Mouse (Mus musculus) frontal cortex, adult 2 months (tissue): Measurements from ENCODE around the gene Ifngr2. TPM values are rescaled to one million over a fixed set of nuclear protein-coding genes. Genes with fewer than 3 reads are reported as not detected.
"Not testable (repeated sequence)": the region's sequence is repeated elsewhere in the genome, so short reads cannot be mapped to it uniquely, and the experiment has no call there.

Source experiments
- DNase-seq, 2 experiments: peaks; one replicate each; pipeline ENCODE4 v3.0.0; 2022; ENCODE audit warnings: low spot score in 1 of 2; ENCODE audit errors: extremely low spot score in 1 of 2
- polyA plus RNA-seq: library from polyadenylated mRNA; depleted of rRNA; stranded (reverse); fragments of >200 nt; gene quantifications from 2 replicates; pipeline ENCODE4 v1.2.3, GENCODE M21; 2012; rRNA removed

The Ifngr2 gene
- 18.0 and 27.4 TPM in 2 replicates for polyA plus RNA-seq

DNA sequence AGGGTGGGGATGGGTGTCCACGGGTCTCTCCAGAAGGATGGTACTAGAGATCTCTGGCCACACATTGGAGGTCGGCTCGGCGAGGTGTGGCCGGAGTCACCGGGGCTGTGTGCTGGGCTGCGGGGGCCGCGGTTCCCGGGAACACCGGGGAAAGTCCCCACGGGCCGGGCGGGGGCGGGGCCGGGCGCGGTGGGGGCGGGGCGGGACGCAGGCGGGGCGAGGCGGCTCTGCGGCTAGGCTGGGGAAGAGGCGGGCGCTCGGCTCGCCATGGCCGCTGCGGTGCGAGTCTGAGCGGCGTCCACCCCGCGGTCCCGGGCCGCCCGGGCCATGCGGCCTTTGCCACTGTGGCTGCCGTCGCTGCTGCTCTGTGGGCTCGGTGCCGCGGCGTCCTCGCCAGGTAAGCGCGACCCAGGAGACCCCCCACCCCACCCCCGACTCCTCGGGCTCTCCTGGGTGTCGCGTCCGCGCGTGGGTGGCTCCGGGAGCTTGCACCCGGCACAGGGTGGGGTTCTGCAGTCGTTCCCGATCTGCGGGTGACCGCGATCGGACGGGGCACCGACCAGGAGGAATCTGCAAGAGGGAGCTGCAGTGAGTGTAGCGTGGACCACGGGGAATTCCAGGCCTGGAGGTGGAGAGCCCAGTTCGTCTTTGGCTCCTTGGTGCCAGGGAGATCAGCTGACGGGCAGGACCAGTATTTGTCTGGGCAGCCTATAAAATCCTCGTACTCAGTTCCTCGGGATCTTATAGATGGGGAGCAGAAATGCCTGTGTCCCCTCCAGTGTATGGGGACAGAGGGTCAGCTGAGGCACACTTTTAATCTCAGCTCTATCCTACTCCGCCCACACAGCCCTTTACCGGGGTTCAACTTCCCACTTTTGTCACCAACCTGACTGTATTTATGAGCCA, at the start of gene Ifngr2:
Gene Ifngr2 (plus strand): TSS at position 237 of the 906 bp plus-strand sequence.
- peak in 1 of 2 experiments; percentile 24 for DNase-seq

DNA sequence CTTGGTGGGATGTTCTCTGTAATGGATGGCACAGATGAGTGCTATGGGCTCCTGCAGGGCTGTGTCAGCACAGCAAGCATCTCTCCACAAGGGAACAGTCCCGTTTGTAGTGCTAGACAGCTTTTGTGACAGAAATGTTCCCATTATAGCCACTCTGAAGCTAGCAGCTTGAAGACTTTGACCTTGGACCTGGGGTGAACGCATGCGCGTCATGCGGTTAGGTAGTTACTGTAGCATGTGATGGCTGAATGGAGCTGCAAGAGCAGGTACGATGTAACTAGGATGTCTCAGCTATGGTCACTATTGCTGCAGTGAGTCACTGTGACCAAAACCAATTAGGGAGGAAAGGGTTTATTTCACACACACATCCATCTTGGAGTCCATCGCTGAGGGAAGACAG, 48.8 kb upstream of the Ifngr2 start:
- no peak for DNase-seq

DNA sequence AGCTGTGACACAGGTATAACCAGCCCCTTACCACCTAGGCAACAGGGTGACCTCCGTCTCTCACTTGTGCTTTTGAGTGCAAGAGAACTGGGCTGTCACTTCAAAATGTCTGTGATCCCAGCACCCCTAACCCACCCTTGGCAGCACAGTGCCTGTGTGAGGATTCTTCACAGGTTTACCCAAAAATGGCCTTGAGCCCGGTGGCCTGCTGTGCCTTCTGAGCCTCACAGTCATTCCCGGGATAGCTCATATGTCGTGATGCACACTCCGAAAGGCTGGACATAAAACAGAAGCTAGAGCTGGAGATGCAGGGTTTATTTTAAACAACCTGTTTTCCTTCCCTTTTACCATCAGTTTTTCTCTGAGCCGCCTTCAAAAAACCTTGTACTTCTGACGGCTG, 42.2 kb upstream of the Ifngr2 start:
- no peak for DNase-seq

DNA sequence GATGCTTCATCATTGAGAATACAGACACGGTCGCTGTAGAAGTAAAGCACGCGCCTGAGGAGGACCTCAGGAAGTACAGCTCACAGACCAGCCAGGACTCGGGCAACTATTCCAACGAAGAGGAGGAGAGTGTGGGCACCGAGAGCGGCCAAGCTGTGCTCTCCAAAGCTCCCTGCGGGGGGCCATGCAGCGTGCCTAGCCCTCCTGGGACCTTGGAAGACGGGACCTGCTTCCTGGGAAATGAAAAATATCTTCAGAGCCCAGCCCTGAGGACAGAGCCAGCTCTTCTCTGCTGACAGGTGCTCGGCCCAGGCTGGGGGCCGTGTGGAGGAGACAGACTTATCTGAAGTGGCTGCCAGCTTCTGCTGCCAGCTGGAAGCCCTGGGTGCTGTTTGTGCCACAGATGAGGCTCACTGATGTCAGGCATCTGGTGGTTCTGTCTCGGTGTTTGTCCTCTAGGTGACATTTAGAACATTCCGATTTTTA, 41.7 kb upstream of the Ifngr2 start:
- DNase-seq: no peak

DNA sequence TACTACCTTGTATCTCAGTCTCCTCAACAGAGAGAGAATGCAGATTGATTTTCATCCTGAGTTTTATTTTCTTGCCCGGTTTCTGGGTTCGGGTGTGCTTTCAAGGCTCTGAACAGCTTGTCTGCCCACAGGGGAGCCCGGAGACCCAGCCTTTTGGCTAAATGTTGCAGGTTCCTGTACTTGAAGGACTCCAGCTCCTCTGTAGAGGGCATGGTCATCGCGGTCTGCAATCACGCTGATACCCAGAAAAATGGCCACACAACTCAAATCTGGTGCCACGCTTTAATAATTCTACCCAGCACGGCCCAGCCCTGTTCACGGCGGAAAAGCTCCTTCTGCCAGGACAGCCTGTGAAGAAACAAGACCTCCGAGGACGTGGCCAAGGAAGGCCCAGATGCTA, 40.5 kb upstream of the Ifngr2 start:
- DNase-seq: no peak

DNA sequence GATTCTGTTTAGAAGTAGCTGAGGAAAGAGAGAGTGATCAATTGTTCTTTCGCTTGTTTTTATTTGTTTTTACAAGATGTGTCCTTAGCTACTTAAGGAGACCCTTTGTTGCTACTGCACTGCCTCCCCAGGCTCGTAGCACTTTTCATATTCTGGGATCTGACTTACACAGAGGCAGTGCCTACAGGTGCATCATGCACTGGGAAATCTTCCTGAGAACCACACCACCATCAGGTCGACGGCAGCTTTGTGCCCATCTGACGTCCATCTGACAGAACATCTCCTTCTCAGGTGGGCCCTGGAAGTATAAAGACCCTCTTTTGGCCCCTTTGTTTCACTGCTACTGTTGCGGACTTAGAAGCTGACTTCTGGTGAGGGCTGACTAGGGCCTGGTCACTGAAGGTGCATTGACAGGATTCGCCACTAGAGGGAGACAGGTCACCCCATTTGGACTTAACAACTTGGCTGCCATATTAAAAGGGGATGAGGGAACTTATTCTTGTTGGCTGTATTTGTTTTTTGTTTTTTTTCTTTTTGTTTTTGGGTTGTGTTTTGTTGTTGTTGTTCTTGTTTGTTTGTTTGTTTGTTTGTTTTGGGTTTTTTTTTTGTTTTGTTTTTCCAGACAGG, 34.6 kb upstream of the Ifngr2 start:
- DNase-seq: peak; percentile 63 to 94

DNA sequence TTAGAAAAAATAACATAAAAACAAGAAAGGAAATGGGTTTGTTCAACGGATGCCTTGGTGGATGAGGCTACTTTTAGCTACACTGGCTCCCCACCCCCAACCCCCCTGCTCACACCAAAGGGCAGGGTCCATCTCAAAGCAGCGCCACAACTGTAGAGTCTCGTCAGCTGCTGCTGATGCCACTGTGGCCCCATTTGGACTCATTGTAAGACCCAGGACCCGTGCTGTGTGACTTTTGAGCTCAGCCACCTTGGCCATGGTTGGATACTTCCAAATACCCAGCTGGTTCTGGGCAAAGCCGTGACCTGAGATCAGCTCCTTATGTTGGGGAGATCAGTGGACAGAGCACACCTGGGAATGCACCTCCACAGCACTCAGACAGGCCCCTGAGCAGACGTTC, 33.8 kb upstream of the Ifngr2 start:
- DNase-seq: no peak

DNA sequence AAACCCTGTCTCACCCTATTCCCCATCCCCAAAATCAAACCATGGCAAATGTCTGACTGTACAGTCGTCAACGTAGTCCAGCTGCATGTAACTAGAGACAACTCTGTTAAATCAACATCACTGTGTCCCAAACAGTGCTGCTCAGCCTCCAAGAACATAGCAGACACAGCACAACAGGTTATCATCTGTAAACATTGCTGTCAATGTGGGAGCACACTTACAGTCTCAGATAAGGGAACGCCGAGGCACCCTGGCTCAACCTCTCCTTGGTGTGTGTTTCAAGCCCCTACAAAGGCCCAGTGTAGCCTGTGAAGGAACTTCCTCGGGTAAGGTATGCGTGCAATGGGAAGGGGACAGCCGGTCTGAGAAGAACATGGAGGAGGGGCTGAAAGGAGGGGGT, 29.9 kb upstream of the Ifngr2 start:
- DNase-seq: no peak

DNA sequence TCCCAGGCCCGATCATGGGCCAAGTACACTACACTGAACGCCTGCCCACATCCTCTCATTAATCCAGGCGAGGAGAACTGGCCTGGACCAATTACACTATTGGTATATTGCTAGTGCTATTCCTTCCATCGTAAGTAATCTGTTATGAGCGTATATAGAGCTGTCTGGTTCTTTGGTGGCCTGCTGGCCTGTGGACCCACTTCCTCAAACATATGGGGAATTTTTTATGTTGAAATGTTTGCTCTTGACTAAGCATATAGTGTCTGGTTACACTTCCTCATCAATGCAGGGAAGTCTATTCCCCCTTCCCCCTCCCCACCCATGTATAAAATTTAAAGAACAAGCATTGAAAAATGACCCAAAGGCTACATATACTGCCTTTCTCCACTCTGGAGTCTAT, 24.8 kb upstream of the Ifngr2 start:
- DNase-seq: no peak

DNA sequence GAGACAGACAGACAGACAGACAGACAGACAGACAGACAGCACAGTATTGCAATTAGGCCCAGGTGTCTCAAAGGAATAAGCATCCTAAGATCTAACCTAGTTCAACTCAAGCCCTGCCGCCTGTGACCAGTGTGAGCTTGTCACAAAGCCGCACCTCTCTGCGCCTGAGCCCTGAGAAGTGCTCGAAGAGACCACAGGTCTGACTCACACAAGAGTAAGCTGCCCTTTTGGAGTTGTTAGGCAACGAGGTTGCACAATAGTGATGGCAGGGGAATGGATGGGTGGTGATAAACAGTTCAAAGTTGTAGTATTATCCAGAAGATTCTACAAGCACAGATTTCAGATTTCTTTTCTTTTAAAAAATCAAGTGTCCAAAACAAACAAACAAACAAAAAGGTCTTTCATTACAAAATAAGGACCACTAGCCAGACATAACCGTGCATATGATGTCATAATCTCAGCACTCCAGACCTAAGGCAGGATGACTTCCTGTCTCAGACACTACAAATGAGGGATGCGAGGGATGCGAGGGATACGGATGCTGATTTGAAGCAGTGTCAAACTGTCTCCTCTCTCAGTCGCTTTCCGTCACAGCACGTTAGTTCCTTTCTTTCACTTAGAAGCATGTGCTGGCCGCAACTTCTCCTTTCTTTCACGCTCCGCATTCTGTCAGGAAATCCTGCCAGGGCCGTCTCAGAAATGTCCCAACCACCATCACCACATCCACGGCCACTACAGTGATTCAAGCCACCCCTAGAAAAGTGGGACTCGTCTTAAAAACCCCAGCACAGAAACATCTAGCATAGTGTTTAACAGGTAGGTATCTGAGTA, 24.2 kb upstream of the Ifngr2 start:
- no peak for DNase-seq

DNA sequence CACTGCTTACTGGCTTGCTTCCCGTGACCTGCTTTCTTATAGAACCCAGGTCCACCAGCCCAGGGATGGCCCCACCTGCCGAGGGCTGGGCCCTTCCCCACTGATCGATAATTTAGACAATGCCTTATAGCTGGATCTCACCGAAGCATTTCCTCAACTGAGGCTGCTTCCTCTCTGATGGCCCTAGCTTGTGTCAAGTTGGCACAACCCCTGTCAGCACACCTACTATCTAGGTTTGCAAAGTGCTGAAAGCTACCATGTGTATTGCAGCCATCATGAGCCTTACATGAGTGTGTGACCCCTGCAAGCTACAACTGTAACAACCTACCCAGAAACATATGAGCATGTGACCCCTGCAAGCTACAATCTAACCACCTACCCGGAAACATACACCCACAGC, 22.7 kb upstream of the Ifngr2 start:
- no peak for DNase-seq

DNA sequence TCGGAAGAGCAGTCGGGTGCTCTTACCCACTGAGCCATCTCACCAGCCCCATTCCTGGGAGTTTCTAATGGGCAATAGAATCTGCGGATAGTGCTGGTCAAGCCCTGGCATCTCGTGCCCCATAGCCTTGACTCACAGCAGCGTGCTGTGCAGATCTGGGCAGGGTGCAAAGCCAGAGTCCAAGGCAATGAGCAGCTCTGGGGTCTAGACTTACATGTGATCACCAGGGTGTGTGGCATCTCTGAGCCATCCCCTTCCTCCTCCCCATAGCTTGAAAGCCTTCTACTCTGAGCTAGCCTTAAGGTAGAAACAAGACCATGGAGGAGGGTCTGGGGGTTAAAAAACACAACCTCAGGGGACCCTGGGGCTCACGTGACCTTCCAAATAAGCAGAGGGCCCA, 20.6 kb upstream of the Ifngr2 start:
- no peak for DNase-seq

DNA sequence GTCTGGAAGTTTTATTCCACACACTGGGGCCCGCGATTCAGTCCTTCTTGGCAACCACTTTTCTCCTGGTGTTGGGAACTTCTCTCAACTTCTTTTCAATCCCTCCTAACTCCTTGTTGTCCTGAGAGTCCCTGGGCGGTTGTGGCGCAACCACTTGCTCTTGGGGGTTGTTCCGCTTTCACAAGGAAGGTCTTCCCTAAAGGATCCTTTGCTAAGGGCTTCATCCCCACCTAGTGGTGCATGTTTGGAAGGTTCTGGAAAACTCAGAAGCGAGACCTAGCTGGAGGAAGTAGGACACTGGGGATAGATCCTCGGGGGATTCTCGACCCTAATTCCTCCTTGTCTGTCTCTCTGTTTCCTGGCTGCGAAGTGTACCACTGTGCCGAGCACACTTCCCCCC, 19.8 kb upstream of the Ifngr2 start:
- no peak for DNase-seq

DNA sequence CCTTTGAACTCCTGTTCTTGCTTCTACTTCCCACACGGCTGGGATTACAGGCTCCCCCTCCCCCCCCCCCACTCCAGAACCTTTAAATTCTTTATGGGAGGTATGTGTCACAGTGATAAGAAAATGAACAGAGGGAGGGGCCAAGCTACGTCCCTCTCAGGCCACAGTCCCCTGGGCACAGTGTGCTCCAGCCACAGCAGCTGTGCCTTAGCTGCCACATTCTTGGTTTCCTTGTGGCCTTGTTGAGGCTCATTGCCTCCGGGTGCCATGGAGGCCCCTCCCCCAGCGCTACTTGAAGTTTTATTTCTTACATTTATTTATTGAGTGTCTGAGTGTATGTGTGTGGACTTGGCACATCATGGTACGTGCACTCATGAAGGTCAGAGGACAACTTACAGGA, 19.4 kb upstream of the Ifngr2 start:
- DNase-seq: no peak

DNA sequence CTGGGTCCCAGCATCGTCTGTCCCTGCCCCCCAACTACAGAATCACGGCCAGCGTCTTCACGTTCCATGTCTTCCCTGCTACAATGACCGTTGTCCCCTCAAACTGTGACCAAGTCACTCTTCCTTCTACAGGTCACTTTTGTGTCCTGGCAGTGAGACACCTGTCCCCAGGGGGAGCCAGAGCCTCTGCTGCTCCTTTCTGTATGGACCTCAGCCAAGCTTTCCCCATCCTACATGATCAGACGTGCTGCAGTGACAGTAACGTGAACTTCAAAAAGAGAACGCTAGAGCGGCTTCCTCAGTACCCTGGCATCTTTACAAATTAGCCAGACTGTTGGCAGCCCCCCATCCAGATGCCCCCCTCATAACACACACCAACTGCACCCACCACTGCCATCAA, 18.3 kb upstream of the Ifngr2 start:
- DNase-seq: no peak

DNA sequence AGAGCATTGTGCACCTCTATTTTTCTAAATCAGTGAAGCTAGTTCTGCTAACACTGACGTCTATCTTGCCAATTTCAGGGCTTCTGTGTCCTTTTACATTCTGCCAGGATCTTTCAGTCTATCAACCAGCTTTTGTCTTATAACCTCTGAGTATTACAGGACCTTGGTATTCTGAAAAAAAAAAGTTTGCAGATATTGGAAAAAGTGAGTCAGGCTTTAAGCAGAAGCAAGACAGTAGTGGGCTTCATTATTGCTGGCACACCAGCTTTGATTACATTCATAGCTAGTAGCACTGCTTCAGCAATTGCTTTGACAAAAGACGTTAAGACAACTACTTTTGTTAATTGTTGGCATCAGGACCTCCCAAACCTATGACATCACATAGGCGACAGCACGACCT, 16.0 kb upstream of the Ifngr2 start:
- not testable (repeated sequence) for DNase-seq

DNA sequence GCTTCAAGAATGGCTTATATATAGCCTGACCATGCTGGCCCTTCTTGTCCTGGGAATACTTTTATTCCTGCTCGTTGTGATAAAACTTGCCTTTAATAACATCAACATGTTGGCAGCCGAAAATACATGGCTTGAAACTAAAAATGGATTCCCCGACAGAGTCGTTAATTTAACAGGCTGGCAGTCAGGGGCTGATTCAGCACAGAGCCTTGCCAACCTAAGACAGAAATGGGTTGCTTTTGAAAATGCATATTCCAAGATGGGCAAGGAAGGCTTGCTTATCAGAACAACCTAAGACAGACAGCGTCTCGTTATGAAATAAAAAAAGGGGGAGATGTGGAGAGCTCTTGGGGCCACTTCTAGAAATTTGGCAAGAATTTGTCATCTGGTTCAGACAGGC, 15.0 kb upstream of the Ifngr2 start:
- no peak for DNase-seq

DNA sequence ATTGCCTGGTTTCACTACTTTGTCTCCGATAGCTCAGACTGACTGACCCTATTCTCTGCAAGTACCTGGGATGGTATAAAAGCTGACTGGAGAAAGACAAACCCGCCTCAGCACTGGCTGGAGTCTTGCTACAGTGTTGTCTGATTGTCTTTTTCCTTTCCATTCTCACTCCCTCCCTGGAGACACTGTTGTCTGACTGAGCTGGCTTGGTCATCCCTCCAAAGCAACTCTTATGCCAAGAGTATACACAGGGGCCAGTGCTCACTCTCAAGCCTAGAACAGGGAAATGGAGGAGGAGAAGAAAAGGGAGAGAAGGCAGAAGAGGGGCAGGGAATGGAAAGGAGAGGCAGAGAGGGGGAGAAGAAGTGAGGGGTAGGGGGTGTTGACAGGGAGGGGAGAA, 14.4 kb upstream of the Ifngr2 start:
- no peak for DNase-seq

DNA sequence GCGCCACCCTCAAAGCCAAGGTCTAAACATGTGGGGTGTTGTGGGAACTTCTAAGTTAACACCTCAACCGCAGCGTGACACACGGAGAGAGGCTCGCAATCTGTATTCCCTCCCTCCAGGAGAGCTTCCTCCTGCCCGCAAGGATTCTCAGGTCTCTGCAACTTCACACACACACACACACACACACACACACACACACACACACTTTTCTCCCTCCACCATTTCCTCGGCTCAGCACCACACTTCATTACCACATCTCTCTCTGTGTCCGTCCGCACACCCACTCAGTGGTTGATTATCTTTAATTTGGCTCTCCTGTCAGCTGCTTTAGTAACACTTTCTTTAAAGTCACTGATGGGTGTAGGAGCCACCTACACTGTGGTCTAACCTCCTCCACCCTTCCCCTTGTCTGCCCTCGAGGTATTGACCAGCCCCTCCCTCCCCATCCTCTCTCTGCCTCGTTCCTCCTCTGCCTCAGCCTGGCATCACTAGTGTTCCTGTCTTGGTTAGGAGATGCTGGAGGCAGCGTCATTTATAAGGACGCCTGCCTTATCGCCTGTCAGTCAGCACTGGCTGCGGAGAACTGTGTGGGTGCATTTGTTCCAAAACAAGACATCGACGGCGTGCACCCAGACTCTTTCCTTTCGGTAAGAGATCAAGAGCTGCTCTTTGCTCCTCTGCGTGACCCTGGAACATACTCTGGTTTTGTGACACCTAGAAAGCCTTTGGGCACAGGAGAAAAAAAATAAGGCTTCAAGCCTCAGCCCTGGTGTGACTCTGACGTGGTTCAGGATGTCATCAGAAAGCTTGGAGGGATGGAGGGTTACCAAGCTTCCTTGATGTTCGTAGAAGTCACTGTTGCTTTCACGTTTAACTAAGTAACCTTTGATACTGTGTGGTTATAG, 13.5 kb upstream of the Ifngr2 start:
- peak in 1 of 2 experiments; percentile 40 for DNase-seq

DNA sequence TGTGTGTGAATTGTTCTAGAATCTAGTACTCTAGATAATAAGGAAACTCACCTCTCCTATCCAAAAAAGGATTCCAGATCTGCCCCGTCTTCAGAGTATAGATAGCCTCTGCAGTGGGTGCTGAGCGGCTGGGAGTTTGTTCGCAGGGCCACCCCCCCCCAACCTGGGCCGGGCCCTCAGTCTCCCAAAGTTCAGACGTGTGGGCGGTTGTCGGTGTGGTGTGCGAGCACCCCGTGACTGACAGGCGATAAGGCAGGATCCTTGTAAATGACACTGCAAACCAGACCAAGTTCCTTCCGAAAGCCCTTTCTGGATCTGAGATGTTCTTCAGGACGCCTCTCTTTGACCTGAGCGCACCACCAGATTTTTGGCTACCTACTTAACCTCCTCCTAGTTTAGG, 12.4 kb upstream of the Ifngr2 start:
- no peak for DNase-seq
